Comparison of ENCODE assay signal across 15 mouse cellular contexts in genomic region chr19:3319341-3319740, GRCm38 (mm10).
"Had no signal": no experiment of that assay in that cellular context is flagged by ENCODE, and none has a peak within 500 bp of the region (broad histone marks: within the 10 kb centered on the region; RNA-seq: fewer than 3 reads in every experiment).

No protein-coding gene starts in this region.

- H3K9ac ChIP-seq: kidney, embryonic 15.5 days; liver, embryonic 13.5 days; lung, embryonic 14.5 days had no signal

- H3K4me3 ChIP-seq: kidney, embryonic 15.5 days; left cerebral cortex, adult 2 months; liver, embryonic 13.5 days had no signal

- DNase-seq: kidney, adult 8-10 months; kidney, postnatal 10 days; kidney, postnatal 36 days; layer of hippocampus, postnatal 36 days; liver, embryonic 13.5 days; lung, embryonic 14.5 days; midbrain, embryonic 14.5 days; thymus, adult 18-20 months; thymus, postnatal 14 days; thymus, postnatal 4 days had no signal

- H3K4me2 ChIP-seq: kidney, embryonic 15.5 days; liver, embryonic 13.5 days; lung, embryonic 14.5 days; midbrain, embryonic 11.5 days had no signal

- H3K27me3 ChIP-seq: liver, embryonic 13.5 days had no signal

- H3K9me3 ChIP-seq: kidney, embryonic 15.5 days; liver, embryonic 13.5 days had no signal

- ATAC-seq: lung, postnatal 0 days had no signal

- H3K36me3 ChIP-seq: kidney, embryonic 15.5 days; liver, embryonic 13.5 days had no signal

- H3K27ac ChIP-seq: kidney, embryonic 15.5 days; left cerebral cortex, adult 2 months; liver, embryonic 13.5 days; macrophage had no signal
